Mouse (Mus musculus): ENCODE measurements at regions not wholly inside any gene's neighbourhood (a gene's known extent, or its start where the extent isn't known, plus 50 kb on each side); places are given as distances from the start of the nearest gene placed in this dataset.

GRCm38 (mm10) chr5:149961178-149961577 lies 57.3 kb upstream of the Rxfp2 start:
- TF ChIP-seq POLR2A (IDR thresholded peaks at IDR 0.05; ENCODE audit: insufficient read depth, low read depth, low read length) (no peak), CTCF (IDR thresholded peaks at IDR 0.05; ENCODE audit: insufficient read depth, low read depth, low read length) (no peak)

Measured in olfactory bulb, adult 2 months (tissue).